Mouse (Mus musculus) testis, adult 2 months (tissue): Measurements from ENCODE around the gene Ankrd13c. TPM values are rescaled to one million over a fixed set of nuclear protein-coding genes. Genes with fewer than 3 reads are reported as not detected.

ENCODE experiments used
- H3K27ac ChIP-seq: fragments of 200-500 bp; 2 replicates; pipeline ENCODE4 v1.5.1; 2012; ENCODE audit warnings: low read depth, low read length; ENCODE audit not compliant: control insufficient read depth, insufficient read depth
- H3K27me3 ChIP-seq: fragments of 200-500 bp; 2 replicates; pipeline ENCODE4 v1.6.1; 2012; ENCODE audit warnings: mild to moderate bottlenecking, low read length, moderate library complexity; ENCODE audit not compliant: control insufficient read depth, insufficient read depth
- H3K36me3 ChIP-seq: fragments of 200-500 bp; 2 replicates; pipeline ENCODE4 v1.6.1; 2012; ENCODE audit warnings: mild to moderate bottlenecking, low read length; ENCODE audit not compliant: control insufficient read depth, insufficient read depth
- H3K4me1 ChIP-seq: fragments of 200-500 bp; 2 replicates; pipeline ENCODE4 v1.6.1; 2012; ENCODE audit warnings: low read length; ENCODE audit not compliant: control insufficient read depth, insufficient read depth
- H3K4me3 ChIP-seq: fragments of 200-500 bp; 2 replicates; pipeline ENCODE4 v1.5.1; 2012; ENCODE audit warnings: low read depth, mild to moderate bottlenecking, low read length, moderate library complexity, mixed read lengths; ENCODE audit not compliant: control insufficient read depth
- CTCF ChIP-seq: fragments of 200-500 bp; IDR thresholded peaks from 2 replicates; pipeline ENCODE4 v1.5.1; 2012; ENCODE audit warnings: low read depth, mild to moderate bottlenecking, inconsistent platforms, low read length, moderate library complexity; ENCODE audit not compliant: control insufficient read depth, insufficient read depth, insufficient replicate concordance
- POLR2A ChIP-seq: fragments of 200-500 bp; IDR thresholded peaks from 2 replicates; pipeline ENCODE4 v1.6.1; 2012; ENCODE audit warnings: low read depth, mild to moderate bottlenecking, inconsistent platforms, low read length, moderate library complexity; ENCODE audit not compliant: control insufficient read depth
- polyA plus RNA-seq: library from polyadenylated mRNA; depleted of rRNA; stranded (reverse); fragments of >200 nt; gene quantifications from 2 replicates; pipeline ENCODE4 v1.2.3, GENCODE M21; 2012; rRNA removed

Ankrd13c gene
- polyA plus RNA-seq, 1 experiment = 15.8 TPM

- H3K27ac ChIP-seq = no peak overlapping the region
- H3K36me3 ChIP-seq = peaks cover 1% of the 10 kb centered on the region; the same call in 1 of the 2 replicates
- no peaks in the 10 kb centered on the region for H3K4me1 ChIP-seq
- no peaks in the 10 kb centered on the region for H3K27me3 ChIP-seq
- TF ChIP-seq CTCF (no peak), POLR2A (no peak)
- H3K4me3 ChIP-seq = peak overlapping the region; percentile 43; the same call in 1 of the 2 replicates
Observed at GRCm38 (mm10) chr3:158038106-158038505, 91.1 kb downstream of the Ankrd13c start.

DNA sequence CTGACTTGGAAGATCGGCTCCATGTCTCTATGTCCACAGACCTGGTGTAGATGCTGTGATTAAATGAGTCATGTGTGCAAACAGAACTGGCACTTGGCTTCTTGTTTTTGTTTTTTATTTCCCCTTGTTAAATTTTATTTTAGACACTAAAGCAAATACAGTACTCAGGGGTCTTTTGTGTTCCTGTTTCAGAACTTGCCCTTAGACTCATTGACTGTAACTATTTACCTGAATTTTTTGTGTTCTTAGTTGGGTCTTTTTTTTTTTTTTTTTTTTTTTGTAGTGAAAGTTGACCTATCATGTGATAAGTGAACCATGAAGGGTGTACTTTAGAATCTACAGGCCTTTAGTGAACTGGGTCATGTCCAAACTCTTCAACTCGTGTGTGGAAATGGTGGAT, 93.7 kb downstream of the Ankrd13c start:
- Histone ChIP-seq H3K36me3 (no peaks in the 10 kb centered on the region), H3K4me1 (no peaks in the 10 kb centered on the region), H3K27me3 (no peaks in the 10 kb centered on the region), H3K27ac (no peak overlapping the region), H3K4me3 (no peak overlapping the region)
- TF ChIP-seq POLR2A (no peak), CTCF (no peak)

- H3K4me3 ChIP-seq = no peak overlapping the region
- H3K4me1 ChIP-seq = no peaks in the 10 kb centered on the region
- no peak overlapping the region for H3K27ac ChIP-seq
- TF ChIP-seq CTCF (no peak), POLR2A (no peak)
- H3K36me3 ChIP-seq = no peaks in the 10 kb centered on the region; the same call in 1 of the 2 replicates
- no peaks in the 10 kb centered on the region for H3K27me3 ChIP-seq
Observed at GRCm38 (mm10) chr3:158049508-158049907, 102.5 kb downstream of the Ankrd13c start.

Other genes starting within 250 kb of the Ankrd13c start
- gene Cth, start 22.2 kb upstream of the Ankrd13c start, polyA plus RNA-seq = 0.98 and 2.5 TPM in 2 replicates
- 216 and 254 TPM in 2 replicates for gene Srsf11, start 89.4 kb downstream of the Ankrd13c start, polyA plus RNA-seq
- gene Lrrc40, start 89.4 kb downstream of the Ankrd13c start, polyA plus RNA-seq = 7.0 and 8.7 TPM in 2 replicates